Mouse (Mus musculus) lung, postnatal 0 days (tissue): ENCODE measurements around the gene Gm10134. TPM values are rescaled to one million over a fixed set of nuclear protein-coding genes. Genes with fewer than 3 reads are reported as not detected.
"Not testable (repeated sequence)": the region's sequence is repeated elsewhere in the genome, so short reads cannot be mapped to it uniquely, and the experiment has no call there.

Experiments used
- ATAC-seq: fragments of 200-750 bp; cut with Nextera tagmentation; 2 replicates; pipeline ENCODE4 v1.8.0; 2017; ENCODE audit warnings: moderate library complexity
- DNase-seq: peaks from one replicate; pipeline ENCODE4 v3.0.0-alpha.2; 2016; ENCODE audit warnings: low spot score
- H3K27ac ChIP-seq: fragments of 300-500 bp; sonication (generic); 2 replicates; pipeline ENCODE4 v1.5.1; 2014; ENCODE audit warnings: antibody characterized with exemption, mild to moderate bottlenecking, low read length, mixed read lengths
- H3K27me3 ChIP-seq: fragments of 300-500 bp; sonication (generic); replicated peaks from 2 replicates; pipeline ENCODE4 v1.6.1; 2014; ENCODE audit warnings: low read length, mixed read lengths; ENCODE audit not compliant: insufficient read depth
- H3K36me3 ChIP-seq: fragments of 300-500 bp; sonication (generic); 2 replicates; pipeline ENCODE4 v1.6.1; 2014; ENCODE audit warnings: low read length, mixed read lengths; ENCODE audit not compliant: insufficient read depth
- H3K4me1 ChIP-seq: fragments of 300-500 bp; sonication (generic); 2 replicates; pipeline ENCODE4 v1.6.1; 2014; ENCODE audit warnings: antibody characterized with exemption, low read depth, low read length, mixed read lengths; ENCODE audit not compliant: insufficient read depth
- H3K4me2 ChIP-seq: fragments of 300-500 bp; sonication (generic); replicated peaks from 2 replicates; pipeline ENCODE4 v1.6.1; 2014; ENCODE audit warnings: low read depth, mild to moderate bottlenecking, low read length, moderate library complexity, mixed read lengths
- H3K4me3 ChIP-seq: fragments of 300-500 bp; sonication (generic); 2 replicates; pipeline ENCODE4 v1.5.1; 2014; ENCODE audit warnings: low read depth, low read length
- H3K9ac ChIP-seq: fragments of 300-500 bp; sonication (generic); replicated peaks from 2 replicates; pipeline ENCODE4 v1.6.1; 2014; ENCODE audit warnings: low read depth, mild to moderate bottlenecking
- H3K9me3 ChIP-seq: fragments of 300-500 bp; sonication (generic); 2 replicates; pipeline ENCODE4 v1.6.1; 2016; ENCODE audit warnings: low read length, mixed read lengths
- CTCF ChIP-seq: IDR thresholded peaks from 2 replicates; pipeline ENCODE4 v1.5.1; 2016; ENCODE audit warnings: antibody characterized with exemption, mild to moderate bottlenecking
- EP300 ChIP-seq: IDR thresholded peaks from 2 replicates; pipeline ENCODE4 v1.6.1; 2016; ENCODE audit warnings: antibody characterized with exemption, mild to moderate bottlenecking, control low read depth
- WGBS: fragments of 180-500 bp; shearing (Covaris S2); extraction: QIAGEN DNeasy Blood & Tissue Kit; methylation state at CpG from one replicate; pipeline ENCODE4 v1.1.7; 2014; 5-methylcytosine and 5-hydroxymethylcytosine counted together
- polyA plus RNA-seq: library from polyadenylated mRNA; unstranded; fragments of >200 nt; fragmentation: Nextera tagmentation; extraction: Ambion mirVana; gene quantifications from 2 replicates; pipeline ENCODE4 v1.2.1, GENCODE M21; 2015

Gene Gm10134
- polyA plus RNA-seq, 1 experiment from 2014 or later, result 6.1 TPM

DNA sequence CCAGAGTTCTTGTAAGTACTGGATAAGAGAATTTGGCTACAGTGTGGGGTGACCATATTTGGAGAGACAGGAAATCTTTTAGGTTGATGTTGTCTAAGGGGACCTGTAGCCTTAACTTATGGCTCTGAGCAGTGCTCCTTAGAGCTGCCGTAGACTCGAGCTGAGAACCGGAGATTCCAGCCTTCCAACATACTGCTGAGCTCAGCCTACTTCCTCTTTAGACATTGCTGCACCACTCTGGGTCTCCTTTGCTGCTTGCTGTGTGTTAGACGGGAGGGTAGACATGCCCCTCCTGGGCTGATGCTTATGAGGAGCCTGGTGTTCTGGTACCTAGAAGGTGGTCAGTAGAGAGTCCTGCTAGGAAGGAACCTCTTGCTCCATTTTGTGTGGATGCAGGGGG is 7.5 kb upstream of the Gm10134 start:
- DNase-seq, result no peak
- Histone ChIP-seq H3K4me2 (no peak overlapping the region), H3K4me1 (no peaks in the 10 kb centered on the region), H3K9ac (no peak overlapping the region), H3K9me3 (no peaks in the 10 kb centered on the region), H3K36me3 (no peaks in the 10 kb centered on the region), H3K27me3 (no peaks in the 10 kb centered on the region), H3K4me3 (no peak overlapping the region), H3K27ac (no peak overlapping the region)
- TF ChIP-seq CTCF, result no peak
- no peak for TF ChIP-seq EP300
- no peak for ATAC-seq
- WGBS, result 71% methylated on average over 4 of the region's 4 CpGs

DNA sequence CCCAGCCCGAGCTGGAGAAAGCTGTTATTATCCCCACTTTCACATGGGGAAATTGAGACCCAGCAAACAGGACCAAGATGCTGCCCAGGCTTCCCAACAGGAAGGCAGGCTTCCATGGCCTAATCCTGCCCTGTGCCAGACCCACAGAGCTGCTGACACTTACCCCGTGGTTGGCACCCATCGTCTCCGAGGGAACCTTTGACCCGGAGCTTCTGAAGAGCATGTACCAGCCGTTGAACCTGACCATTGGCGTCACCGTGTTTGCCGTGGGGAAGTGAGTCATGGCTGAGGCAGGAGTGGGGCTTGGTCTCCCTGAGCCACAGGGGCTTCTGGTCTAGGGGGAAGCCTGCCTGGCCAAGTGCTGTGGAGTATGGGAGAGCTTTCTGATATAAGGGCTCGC is 2.9 kb upstream of the Gm10134 start:
- Histone ChIP-seq H3K4me2 (no peak overlapping the region), H3K4me3 (no peak overlapping the region), H3K9me3 (no peaks in the 10 kb centered on the region), H3K27me3 (no peaks in the 10 kb centered on the region), H3K9ac (no peak overlapping the region), H3K4me1 (no peaks in the 10 kb centered on the region), H3K36me3 (no peaks in the 10 kb centered on the region), H3K27ac (no peak overlapping the region)
- WGBS, result 67% methylated on average over 10 of the region's 10 CpGs
- TF ChIP-seq EP300 (no peak), CTCF (no peak)
- DNase-seq (no peak), ATAC-seq (no peak)

DNA sequence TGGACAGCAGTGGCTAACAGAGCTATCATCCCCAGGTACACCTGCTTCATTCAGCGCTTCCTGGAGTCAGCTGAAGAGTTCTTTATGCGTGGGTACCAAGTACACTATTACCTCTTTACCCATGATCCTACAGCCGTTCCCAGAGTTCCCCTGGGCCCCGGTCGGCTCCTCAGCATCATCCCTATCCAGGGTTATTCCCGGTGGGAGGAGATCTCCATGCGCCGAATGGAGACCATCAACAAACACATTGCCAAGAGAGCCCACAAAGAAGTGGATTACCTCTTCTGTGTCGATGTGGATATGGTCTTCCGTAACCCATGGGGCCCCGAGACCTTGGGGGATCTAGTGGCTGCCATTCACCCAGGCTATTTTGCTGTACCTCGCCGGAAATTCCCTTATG is 1.2 kb upstream of the Gm10134 start:
- TF ChIP-seq EP300, result no peak
- TF ChIP-seq CTCF, result no peak
- no peak overlapping the region for H3K4me3 ChIP-seq
- H3K9ac ChIP-seq, result no peak overlapping the region
- ATAC-seq, result no peak
- H3K9me3 ChIP-seq, result no peaks in the 10 kb centered on the region
- H3K27ac ChIP-seq, result no peak overlapping the region
- no peaks in the 10 kb centered on the region for H3K36me3 ChIP-seq
- no peaks in the 10 kb centered on the region for H3K4me1 ChIP-seq
- H3K27me3 ChIP-seq, result no peaks in the 10 kb centered on the region
- no peak overlapping the region for H3K4me2 ChIP-seq
- 87% methylated on average over 13 of the region's 13 CpGs for WGBS
- DNase-seq, result no peak

GRCm38 (mm10) chr2:28506291-28506690 is 396 bp downstream of the Gm10134 start:
- ATAC-seq, result no peak
- H3K27ac ChIP-seq, result no peak overlapping the region

DNA sequence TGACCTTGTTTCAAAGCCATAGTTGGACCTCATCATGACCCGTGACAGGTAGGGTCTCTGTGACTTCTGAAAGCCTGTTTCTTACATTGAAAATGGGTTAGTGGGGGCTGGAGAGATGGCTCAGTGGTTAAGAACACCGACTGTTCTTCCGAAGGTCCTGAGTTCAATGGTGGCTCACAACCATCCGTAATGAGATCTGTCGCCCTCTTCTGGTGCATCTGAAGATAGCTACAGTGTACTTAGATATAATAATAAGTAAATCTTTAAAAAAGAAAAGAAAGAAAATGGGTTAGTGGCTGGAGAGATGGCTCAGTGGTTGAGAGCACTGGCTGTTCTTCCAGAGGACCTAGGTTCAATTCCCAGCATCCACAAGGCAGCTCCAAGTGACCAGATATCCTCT is 5.7 kb downstream of the Gm10134 start:
- DNase-seq, H3K4me3 ChIP-seq, H3K27ac ChIP-seq, H3K27me3 ChIP-seq, H3K36me3 ChIP-seq, H3K9ac ChIP-seq, ATAC-seq, H3K4me2 ChIP-seq, H3K9me3 ChIP-seq: not testable (repeated sequence)
- peaks cover 11% of the 10 kb centered on the region; the same call in 1 of the 2 replicates for H3K4me1 ChIP-seq
- 49% methylated on average over 5 of the region's 5 CpGs for WGBS
- TF ChIP-seq CTCF, result peak; percentile 59

More at GRCm38 (mm10) chr2:28506291-28506690, 396 bp downstream of the Gm10134 start:
- no peaks in the 10 kb centered on the region for H3K27me3 ChIP-seq
- TF ChIP-seq EP300 (no peak), CTCF (no peak)
- H3K9ac ChIP-seq, result no peak overlapping the region
- no peaks in the 10 kb centered on the region for H3K36me3 ChIP-seq
- H3K4me2 ChIP-seq, result no peak overlapping the region
- H3K4me1 ChIP-seq, result no peaks in the 10 kb centered on the region
- no peak for DNase-seq
- H3K4me3 ChIP-seq, result no peak overlapping the region
- 81% methylated on average over 6 of the region's 6 CpGs for WGBS
- no peaks in the 10 kb centered on the region for H3K9me3 ChIP-seq

DNA sequence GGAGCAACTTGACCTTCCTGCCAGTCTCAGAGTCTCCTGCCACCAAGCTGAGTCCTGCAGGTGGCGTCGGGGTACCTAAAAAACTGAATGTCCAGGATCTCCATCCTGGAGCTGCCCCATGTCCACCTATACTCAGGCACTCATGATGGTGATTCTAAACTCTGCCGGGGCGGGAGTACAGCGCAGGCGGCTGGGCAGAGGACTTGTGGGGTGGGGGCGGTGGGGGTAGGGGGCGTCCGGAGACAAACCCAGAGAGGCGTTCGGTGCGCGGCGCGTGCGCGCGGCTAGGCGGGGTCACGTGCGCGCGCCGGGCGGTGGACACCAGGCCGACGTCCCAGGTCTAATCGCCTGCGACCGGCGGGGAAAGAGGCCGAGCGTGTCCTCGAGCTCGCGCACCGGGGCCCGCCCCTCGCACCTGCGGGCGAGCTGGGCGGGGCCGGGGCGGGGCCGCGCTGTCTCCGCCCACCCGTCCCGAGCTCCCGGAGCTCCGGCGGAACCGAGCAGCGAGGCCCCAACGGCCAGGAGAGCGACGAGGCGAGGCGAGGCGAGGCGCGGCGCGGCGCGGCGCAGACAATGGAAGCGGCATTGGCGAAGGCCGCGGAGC is 7.0 kb downstream of the Gm10134 start, which contains the start of gene Ralgds:
TSS of gene Ralgds (plus strand) at position 328 of the 604 bp plus-strand sequence.
- TF ChIP-seq EP300, result no peak
- peak; percentile 47 for TF ChIP-seq CTCF
- DNase-seq, result peak; percentile 83

More for the DNA sequence above, 7.0 kb downstream of the Gm10134 start, which contains the start of gene Ralgds:
- Histone ChIP-seq H3K4me3 (peak within 1 kb of the TSS; percentile 52), H3K36me3 (no peaks in the 10 kb centered on the region), H3K9me3 (no peaks in the 10 kb centered on the region), H3K27me3 (no peaks in the 10 kb centered on the region), H3K4me2 (peak within 1 kb of the TSS; percentile 93), H3K9ac (peak within 1 kb of the TSS; percentile 52), H3K27ac (peak within 1 kb of the TSS; percentile 78), H3K4me1 (peaks cover 16% of the 10 kb centered on the region; the same call in 1 of the 2 replicates)
- ATAC-seq, result peak; percentile 74
- WGBS, result 0% methylated on average over 27 of the region's 71 CpGs
